Mouse (Mus musculus): ENCODE measurements around the gene Nabp1. TPM values are rescaled to one million over a fixed set of nuclear protein-coding genes. Genes with fewer than 3 reads are reported as not detected.

The Nabp1 gene
- total RNA-seq, 2 experiments from 2014 or later, result 14.6 to 19.4 TPM

GRCm38 (mm10) chr1:51496163-51496562 is 17.9 kb upstream of the Nabp1 start:
- no peak for DNase-seq
- intact Hi-C loops (cut with DNase I), result no loop called here

- intact Hi-C loops (cut with DNase I), result no loop called here
- no peak for DNase-seq
Measured at GRCm38 (mm10) chr1:51493592-51494307, 15.5 kb upstream of the Nabp1 start.

DNA sequence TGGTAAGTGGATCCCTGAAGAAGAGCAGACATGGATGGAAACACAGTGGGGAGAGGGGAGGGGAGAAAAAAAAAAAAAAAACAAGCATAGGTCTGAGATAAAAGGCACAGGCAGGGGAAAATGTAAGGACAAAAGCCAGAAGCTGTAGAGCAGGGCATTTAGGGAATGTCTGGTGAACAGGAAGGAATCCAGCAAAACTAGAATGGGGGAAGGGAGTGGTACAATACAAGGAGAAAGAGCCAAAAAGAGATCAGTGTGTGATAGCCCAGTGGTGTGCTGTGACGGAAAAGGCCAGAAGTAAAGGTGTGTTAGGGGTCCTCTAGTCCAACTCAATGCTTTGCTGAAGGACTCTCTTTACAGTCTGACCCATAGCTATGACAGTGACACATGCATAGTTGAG is 8.1 kb upstream of the Nabp1 start:
- no peak for DNase-seq
- intact Hi-C loops (cut with DNase I), result no loop called here

GRCm38 (mm10) chr1:51480386-51480785 is 2.2 kb upstream of the Nabp1 start:
- no peak for DNase-seq

GRCm38 (mm10) chr1:51479691-51480090 is 1.5 kb upstream of the Nabp1 start:
- intact Hi-C loops (cut with DNase I), result loop anchor here (5.0 kb wide), 1 partner anchor 33 kb away; no protein-coding TSS in a partner anchor
- DNase-seq, result no peak

More at GRCm38 (mm10) chr1:51480386-51480785, 2.2 kb upstream of the Nabp1 start:
- intact Hi-C loops (cut with DNase I), result no loop called here

GRCm38 (mm10) chr1:51479027-51479329 is 753 bp upstream of the Nabp1 start:
- DNase-seq, result no peak
- intact Hi-C loops (cut with DNase I), result loop anchor here (5.0 kb wide), 1 partner anchor 33 kb away; no protein-coding TSS in a partner anchor

GRCm38 (mm10) chr1:51477656-51478081 is 556 bp downstream of the Nabp1 start:
- intact Hi-C loops (cut with DNase I), result loop anchor here (5.0 kb wide), 1 partner anchor 35 kb away; no protein-coding TSS in a partner anchor
- peak; percentile 6 to 21 for DNase-seq

- no peak for DNase-seq
- intact Hi-C loops (cut with DNase I), result loop anchor here (5.0 kb wide), 1 partner anchor 36 kb away; no protein-coding TSS in a partner anchor
Measured at GRCm38 (mm10) chr1:51476405-51476804, 1.8 kb downstream of the Nabp1 start.

DNA sequence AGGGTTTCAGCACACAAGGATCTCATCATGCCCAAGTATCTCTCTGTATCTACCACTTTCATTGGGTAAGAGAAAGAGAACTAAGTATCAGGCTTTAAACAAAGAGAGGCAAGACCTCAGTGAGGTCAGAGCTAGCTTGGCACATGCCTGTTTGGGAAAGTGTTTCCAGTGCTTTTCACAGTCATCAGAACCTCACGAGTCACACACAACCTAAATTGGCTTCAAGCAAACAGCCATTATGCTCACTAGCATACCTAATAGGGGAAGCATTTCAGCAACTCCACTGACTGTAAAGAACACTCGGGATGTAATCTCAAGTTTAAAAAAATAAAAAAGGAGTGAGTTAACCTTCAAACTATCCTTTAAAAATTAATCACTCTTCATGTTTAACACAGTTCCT is 10.1 kb downstream of the Nabp1 start:
- DNase-seq, result no peak
- intact Hi-C loops (cut with DNase I), result no loop called here

DNA sequence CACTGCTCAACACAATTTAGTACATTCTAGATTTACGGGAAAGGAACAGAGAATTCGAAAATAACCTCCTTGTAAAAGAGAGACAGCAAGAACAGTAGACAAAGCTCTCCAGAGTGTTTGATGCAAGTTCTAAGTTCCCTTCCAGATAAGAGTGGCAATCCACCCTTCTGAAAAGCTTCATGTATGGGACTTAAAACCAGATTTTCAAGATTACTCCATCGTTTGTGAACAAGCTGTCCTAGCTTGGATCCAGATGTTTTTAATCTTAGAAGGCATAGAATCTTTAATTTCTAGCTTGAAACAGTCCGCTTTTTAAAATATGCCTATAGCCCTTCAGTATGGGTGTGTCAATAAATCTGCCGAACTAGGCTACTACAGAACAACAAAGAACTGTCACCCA is 11.0 kb downstream of the Nabp1 start:
- no peak for DNase-seq

DNA sequence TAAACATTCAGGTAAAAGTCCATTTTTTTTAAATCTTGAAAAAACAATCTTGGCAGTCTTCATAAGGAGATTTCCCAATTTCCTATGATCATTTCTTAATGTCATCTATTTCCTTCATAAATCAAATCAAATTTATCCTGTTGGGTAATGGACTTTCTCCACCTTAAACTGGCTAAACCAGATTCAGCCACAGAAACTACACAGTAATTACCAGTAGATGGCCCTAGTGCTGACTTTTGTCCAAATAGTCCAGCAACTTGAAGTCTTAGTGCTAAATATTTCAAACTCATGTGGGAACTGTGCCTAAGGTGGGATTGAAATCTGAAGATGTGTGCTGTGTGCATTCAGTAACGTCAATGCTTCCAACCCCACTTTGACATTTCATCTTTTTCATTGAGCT is 11.8 kb downstream of the Nabp1 start:
- no peak for DNase-seq
- intact Hi-C loops (cut with DNase I), result loop anchor here (1.0 kb wide), 1 partner anchor 131 kb away; no protein-coding TSS in a partner anchor

More for the DNA sequence above, 11.0 kb downstream of the Nabp1 start:
- intact Hi-C loops (cut with DNase I), result no loop called here

DNA sequence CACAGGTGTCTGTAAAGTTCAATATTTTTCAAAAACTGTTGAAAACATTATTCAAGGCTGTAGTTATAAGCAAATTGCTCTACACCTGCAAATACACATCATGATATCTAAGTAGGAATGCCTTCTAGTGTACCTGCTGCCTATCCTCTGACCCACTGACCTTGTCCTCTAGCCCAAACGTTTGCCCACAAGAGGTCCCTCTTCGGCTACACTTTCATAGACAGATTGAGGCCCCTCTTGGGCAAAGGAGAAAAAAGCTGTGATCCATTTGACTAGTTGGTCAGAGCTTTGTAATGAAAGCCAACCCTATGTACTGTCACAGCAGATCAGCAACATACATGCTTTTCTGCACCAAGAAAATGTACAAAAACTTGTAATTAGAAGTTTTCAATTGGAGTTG is 12.9 kb downstream of the Nabp1 start:
- intact Hi-C loops (cut with DNase I), result no loop called here
- no peak for DNase-seq

DNA sequence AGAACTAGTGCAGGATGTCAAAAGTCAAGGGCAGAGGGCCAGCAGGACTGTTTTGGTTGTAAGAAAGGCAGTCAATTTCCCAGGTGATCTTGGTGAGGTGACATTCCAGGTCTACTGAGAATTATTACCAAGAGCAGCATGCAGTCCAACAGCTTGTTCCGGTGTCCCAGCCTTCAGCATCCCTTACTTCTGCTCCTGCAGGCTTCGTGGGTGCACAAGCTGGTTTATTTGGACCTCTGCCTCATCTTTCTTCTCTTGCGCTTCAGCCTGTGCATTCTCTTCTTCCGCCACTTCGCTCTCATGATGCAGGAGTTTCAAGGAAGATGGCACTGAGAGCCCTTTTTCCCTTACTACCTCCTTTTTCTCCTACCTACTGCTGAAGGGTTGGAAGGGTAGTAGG is 15.2 kb downstream of the Nabp1 start:
- DNase-seq, result no peak
- intact Hi-C loops (cut with DNase I), result no loop called here

DNA sequence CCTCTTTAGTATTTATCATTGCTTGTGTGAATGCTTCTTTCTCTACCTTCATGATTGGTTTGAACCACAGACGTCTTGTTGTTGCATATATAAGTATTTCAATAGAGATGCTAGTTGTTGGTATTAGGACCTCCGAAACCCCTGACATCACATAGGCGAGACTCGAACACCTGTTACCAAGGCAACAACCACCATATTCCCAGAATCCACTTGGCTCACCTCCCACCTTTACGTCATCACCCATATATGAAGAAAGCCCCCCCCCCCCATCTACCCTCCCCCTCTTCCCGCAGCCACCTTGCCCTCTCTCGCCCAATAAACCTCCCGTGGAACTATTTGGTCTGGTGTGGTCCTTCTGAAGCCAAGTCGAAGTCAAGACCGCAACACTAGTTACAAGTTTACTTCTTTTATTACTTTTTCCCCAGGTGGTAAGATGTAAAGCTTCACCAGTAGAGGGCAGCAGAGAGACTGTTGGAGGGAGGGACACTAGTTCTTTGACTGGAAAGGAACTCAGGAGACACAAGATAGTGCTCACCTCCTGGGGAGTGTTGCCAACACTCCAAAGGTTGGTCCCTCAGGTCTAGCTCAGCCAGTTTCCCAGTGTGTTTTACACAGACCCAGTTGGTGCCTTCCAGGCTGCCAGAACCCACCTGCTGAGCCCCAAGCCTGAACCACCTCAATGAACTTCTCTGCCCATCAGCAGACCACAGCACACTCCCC is 19.3 kb downstream of the Nabp1 start:
- intact Hi-C loops (cut with DNase I), result loop anchor here (2.0 kb wide), 1 partner anchor 142 kb away; no protein-coding TSS in a partner anchor
- DNase-seq, result peak in 1 of 2 experiments; percentile 8

GRCm38 (mm10) chr1:51458089-51458488 is 20.1 kb downstream of the Nabp1 start:
- intact Hi-C loops (cut with DNase I), result loop anchor here (2.0 kb wide), 1 partner anchor 143 kb away; no protein-coding TSS in a partner anchor
- no peak for DNase-seq

DNA sequence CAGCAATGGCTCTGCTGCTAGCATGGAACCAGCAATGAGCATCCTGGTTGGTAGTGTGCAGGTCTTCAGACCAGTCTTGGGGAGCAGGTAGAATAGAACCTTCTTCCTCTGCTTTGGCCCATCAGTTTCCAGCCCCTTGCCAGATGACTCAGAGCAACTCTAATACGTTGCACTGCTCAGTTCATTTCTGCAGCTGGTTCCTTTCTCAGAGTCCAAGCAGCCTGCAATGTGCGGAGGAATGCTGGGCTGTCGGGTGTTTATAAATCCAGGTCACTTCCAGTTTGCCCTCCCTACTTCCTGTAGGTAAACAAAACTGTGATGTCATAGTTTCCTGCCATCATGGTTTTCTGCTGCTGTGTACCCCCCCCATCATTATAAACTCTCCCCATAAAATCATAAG is 21.0 kb downstream of the Nabp1 start:
- intact Hi-C loops (cut with DNase I), result no loop called here
- DNase-seq, result no peak

DNA sequence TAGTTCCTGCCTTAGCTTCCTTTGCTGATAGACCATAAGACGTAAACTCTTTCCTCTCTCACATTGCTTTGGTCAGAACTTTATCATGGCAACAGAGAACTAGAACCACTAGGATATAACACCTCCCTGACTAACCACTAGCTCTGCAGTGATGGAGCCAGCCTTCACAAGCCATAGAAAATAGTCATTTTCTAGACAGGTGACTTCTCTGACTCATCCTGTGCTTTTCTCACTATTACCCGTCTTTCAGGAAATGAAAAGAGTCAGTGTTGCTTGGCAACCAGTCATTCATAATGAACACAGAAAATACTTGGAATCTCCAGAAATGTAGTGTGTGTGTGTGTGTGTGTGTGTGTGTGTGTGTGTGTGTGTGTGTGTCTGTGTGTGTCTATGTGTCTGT is 29.4 kb downstream of the Nabp1 start:
- intact Hi-C loops (cut with DNase I), result no loop called here
- DNase-seq, result no peak

- intact Hi-C loops (cut with DNase I), result no loop called here
- no peak for DNase-seq
Measured at GRCm38 (mm10) chr1:51445854-51446460, 32.3 kb downstream of the Nabp1 start.

DNA sequence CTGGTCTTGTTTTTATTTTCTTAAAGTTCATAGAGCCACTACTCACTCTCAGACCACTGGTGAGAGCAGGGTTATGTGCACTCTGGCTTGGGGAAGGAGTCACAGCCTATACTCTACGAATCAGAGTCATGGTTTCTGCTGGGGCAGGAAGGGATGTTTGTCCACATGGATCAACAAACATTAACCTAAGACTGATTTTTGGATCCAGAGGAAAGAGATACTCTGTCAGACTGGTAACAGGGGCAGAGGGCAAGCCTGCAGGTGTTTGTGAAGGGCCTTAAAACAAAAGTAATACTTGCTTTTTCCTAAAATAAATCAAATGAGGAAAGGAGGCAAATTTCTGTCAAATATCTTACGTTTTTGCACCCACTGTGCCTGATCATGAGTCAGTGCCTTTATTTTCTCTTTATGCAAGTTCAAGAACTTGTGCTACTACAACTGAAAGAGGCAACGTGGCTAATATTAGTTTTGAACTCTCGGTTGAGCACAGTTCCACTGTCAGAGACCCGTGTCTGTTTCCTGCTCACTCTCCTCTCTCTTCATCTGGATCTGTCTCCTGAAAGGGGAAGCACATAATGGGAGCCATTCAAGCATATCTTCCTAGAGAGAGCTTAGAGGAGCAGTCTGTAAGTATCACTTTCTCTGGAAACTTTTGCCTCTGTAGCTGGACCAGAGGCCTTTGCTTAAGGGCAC is 32.9 kb downstream of the Nabp1 start:
- no peak for DNase-seq
- intact Hi-C loops (cut with DNase I), result no loop called here

DNA sequence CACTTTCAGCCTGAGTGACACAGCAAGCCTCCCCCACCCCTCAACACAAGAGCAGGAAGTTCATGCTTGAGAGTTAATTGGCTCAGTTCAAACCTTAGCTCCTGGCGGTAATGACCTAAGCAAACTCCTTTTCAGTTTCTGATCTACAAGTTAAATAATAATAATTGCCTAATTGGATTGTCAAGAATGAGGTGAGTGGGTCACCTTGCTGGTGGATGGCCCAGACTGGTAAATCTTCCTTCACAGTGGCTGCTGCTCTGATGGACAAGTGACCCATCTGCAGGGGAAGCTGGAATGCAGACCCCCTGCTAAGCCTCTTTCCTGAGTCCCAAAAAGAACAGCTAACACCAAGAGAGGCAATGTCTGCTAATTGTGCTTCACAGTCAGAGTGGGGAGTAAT is 48.5 kb downstream of the Nabp1 start:
- intact Hi-C loops (cut with DNase I), result no loop called here
- DNase-seq, result no peak

DNA sequence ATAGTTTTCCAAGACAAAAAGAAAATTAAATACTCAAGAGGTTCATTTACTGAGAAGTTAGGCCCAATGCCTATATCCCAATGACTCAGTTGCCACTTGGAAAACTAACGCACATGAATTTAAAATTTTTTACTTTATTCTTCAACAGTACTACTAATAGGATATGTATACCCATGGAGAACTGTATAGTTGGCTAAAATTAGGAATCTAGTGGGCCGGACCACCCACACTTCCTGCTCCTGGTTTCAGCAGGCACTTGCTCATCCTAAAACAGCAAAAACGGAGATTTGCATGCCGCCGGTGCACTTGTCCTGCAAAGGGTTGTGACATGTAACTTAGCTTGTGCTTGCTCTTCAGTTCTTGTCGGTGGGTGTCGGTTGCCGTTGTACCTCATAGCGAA is 51.9 kb downstream of the Nabp1 start:
- intact Hi-C loops (cut with DNase I), result no loop called here
- no peak for DNase-seq
